Mouse (Mus musculus) NIH3T3 (cell line): ENCODE results near the gene Slc35a5.

Source experiments
- DNase-seq: peaks from one replicate; pipeline ENCODE4 v3.0.0-alpha.2; 2012; ENCODE audit warnings: low read depth

The Slc35a5 gene

DNA sequence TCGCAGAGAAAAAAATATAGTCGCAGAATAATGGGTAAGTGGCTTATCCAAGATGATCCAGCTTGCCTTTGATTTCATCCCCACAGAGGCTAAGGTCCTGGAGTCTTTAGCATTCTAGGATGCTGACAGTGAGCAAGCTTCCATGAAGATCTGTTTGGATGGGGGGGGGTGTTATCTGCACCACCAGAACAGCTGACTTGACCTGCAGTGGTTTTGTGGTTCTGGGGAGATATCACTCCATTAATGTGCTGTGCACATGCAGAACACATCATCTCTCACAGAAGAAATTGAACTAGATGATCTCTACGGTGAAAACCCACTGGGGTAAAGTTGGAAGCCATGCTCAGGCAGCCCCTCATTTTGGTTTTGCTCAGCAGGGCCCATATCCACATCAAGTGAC, 41.3 kb downstream of the Slc35a5 start:
- DNase-seq: no peak

DNA sequence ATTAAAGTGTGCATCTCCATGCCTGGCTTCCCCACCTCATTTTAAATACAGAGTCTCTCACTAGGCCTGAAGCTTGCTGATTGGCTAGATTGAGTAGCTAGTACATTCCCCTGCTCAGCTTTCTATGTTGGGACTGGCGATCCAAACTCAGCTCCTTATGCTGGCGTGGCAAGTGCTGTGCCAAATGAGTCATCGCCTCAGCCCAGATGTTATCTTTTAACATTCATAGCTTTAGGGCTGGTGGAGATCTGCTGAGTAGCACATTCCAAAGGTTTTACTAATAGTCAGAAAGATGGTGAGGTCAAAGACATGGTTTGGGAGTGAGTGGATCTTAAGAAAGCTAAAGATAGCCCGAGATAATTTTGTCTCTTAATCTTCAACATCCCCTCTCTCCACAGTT, 48.0 kb downstream of the Slc35a5 start:
- DNase-seq: peak; percentile 96

DNA sequence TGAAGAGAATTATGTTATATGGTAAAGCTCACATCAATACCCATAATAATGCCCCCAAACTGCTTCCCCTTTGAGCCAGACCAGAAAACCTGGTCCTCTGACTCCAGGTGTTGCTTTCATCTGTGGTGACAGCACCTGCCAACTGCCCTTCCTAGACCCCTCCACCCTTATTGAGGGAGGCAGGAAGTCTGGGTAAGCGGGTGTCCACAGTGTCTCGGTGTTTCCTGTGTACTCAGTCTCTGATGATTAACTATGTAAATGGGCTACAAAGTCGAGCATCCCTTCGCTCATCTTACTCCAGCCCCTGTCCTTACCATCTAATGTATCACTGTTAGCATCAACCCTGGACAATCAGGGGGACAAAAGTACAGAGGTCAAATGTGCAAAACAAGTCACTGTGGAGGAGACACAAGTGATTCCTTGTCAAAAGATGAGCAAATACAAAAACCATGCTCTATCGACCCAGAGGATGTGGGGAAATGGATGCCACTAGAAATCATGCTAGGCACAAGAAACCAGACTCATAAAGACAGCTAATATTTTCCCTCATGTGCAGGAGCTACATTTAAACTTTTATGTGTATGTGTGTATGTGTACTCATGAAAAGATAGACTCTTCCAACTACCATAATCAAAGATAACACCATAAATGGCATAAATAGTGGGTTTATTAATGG, 50.2 kb downstream of the Slc35a5 start:
- no peak for DNase-seq

DNA sequence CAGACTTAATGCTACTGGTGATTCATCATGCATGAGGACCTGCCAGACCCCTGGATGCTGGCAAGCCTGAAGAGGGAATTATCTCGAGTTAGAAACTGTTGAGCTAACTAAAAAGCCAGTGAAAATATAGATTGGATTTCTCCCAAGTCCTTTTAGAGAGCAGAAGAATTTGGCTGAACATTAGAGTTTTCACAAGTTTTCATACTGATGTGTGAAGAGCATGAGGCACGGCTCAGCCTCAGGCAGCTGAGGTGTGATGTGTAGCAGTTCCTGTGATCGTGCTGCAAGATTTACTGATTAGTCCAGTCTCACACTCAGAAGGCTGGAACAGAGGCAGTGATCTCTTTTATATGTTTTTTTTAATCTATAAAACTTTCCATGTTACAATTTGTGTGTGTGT, 53.5 kb downstream of the Slc35a5 start:
- no peak for DNase-seq

DNA sequence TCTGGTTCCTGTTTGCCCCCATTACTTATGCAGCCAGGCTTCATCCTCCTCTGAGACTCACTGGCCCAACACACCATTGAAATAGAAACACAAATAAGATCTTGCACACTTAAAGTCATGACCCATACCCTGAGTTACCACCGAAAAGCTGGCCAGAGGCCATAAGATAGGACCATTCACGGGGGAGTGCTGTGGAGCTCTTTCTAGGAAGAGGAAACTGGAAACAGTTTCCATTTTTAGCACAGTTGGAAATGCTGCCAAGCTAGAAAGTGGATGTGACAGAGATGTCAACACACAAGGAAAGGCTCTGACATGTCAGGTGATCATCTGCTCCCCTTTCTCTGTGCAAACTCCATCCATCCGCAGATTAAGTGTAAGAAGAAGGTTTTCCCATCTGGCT, 57.6 kb downstream of the Slc35a5 start:
- DNase-seq: no peak

DNA sequence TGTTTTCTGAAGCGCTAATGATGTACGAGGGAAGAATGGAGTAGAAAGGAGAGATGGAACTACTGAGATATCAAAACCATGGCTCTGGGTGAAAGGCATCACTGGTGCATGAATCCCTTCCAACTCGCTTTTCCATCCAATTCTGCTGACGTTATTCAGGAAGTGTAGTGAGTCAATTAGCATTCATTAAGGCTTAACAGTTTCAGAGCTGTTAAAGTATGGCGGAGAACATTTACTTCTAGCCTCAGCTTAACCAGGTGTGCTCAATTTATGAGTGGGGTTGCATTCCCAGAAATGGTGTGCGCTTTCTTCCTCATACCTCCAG, 59.7 kb downstream of the Slc35a5 start:
- no peak for DNase-seq

DNA sequence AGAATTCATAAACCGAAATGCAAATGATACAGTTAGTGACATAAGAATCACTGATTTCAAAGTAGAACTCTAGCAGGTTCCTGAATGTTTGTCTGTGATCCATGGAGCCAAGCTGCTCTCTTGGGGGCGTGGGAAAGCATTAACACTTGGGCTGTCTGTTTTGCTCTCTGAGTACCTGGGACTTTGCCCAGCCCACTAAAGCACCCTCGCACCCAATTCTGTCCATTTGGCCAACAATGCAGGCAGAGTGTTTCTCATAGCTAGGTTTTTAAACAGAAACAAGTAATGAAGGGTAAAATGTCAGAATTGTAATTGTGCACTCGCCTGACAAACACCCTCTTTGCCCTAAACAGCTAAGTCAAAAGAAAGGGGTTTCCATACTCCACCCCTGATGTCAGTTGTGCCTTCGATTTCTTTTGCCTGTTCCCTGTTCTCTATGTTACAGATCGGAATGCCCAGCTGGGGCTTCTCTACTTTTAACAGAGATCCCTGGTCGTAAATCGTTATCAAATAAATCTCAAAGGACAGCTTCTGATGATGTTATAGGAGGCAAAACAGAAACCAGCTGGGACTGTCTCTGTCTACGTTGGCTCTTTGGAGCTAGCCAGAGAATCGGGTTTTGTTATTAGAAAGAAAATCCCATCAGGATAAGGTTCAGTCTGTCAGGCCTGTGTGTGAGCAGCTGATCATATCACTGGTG, 60.2 kb downstream of the Slc35a5 start:
- DNase-seq: no peak

DNA sequence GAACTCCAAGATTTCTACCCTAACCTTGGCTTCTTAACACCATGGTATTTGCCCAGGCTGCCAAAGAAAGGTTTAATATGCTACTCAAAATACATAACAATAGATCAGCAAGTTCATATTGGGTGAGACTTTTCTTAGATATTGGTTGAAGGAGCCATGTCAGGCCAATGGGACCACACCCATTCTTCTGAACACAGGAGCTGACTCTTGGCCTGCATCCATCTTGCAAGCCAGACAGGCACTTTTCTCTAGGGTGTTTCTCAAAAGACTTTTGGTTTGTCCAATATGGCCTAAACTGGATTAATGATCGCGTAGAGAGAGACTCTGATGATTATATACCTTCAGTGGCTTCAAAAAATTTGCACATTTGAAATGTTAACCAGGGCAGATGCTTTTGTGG, 61.0 kb downstream of the Slc35a5 start:
- DNase-seq: peak; percentile 28

DNA sequence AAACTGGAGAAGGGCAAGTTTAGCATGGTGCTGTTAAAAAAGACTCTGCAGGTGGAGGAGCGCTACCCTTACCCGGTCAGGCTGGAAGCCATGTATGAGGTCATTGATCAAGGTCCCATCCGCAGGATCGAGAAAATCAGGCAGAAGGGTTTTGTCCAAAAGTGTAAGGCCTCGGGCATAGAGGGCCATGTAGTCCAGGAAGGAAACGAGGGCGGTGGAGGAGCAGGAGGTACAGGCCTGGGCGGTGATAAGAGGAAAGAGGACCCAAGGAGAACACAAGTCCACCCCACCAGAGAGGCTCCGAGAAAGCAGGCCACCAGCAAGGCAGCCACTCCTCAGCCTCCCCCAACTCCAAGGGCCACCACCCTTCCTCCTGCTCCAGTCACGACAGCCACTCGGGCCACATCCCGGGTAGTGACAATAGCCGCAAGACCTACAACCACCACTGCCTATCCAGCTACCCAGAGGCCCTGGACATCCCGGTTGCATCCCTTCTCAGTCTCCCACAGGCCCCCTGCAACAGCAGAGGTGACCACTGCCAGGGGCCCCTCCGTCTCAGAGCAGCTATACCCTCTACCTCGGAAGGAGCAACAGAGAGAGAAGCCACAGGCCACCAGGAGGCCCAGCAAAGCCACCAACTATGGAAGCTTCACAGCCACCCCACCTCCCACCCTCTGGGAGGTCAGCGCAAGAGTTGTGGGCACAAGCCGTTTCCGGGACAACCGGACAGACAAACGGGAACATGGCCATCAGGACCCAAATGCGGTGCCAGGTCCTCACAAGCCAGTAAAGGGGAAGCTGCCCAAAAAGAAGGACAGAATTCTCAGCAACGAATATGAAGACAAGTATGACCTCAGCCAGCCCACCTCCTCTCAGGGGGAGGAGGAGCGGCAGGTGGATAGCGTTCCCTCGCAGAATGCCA, 62.7 kb downstream of the Slc35a5 start:
- no peak for DNase-seq

DNA sequence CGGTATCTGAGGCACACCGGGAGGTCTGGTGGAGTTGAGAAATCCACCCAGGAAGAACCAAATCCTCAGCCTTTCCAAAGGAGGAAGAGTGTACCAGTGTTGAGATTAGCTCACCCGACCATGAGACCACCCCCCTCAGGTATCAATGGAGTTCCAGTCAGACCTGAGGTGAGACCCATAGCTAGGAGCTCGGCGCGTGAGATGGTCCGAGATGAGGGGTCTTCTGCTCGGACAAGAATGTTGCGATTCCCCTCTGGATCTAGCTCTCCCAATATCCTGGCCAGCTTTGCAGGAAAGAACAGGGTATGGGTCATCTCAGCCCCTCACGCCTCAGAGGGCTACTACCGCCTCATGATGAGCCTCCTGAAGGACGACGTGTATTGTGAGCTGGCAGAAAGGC, 63.5 kb downstream of the Slc35a5 start:
- no peak for DNase-seq

DNA sequence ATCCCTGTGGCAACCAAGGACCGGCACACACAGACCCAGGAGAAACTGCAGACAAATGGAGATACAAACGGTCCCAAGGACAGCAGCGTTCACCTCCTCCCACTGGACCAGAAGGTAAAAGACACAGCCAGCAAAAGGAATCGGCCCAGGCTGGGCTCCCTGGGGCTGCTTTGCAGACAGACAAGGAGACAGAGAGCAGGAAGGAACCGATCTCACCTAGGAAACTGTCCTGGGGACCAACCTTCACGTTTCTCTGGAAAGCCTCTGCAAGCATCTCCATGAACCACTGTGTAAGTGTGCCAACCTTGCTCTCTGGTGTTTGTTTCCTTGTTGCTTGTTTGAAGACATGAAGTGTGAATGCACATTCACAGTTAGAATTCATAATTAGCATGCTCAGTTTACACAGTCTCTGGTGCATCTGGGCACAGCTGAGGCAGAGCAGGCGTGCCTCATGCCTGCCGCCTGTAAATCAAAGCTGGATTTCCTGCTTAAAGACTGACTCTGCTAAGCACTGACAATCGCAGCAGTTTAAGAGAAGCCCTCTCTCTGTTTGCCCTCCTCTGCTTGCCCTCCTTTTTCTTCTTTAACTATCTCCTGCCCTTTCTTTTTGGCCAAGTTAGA, 64.3 kb downstream of the Slc35a5 start:
- DNase-seq: peak; percentile 56

DNA sequence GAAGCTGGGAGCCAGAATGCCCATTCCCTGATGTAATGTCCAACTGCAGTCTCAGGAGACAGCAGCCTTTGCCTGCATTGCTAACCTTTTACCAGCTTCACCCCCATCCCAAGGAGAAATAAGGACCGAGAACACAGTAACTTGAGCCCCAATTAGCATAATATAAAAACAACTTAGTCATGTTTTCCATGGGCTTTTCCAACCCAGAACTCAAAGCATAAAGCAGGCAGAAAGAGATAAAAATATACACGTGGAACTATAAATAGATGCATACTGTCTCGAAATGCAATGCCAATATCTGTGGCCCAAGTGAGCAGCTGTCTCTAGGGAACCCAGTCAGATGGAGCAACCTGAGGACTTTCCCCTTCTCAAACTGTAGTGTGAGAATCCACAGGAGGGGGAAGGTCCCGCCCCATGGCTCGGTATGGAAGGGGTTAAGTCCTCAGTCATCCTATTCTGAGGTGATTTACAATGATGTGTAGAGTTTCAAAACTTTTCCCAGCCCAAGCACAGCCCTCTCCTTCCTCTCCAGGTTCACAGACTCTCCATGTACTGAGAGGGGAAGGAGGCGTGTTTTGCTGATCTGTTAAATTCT, 65.3 kb downstream of the Slc35a5 start, which contains the start of gene Ccdc80:
Ccdc80 (plus strand) TSS at position 266 of the 595 bp plus-strand sequence.
- DNase-seq: peak; percentile 88

DNA sequence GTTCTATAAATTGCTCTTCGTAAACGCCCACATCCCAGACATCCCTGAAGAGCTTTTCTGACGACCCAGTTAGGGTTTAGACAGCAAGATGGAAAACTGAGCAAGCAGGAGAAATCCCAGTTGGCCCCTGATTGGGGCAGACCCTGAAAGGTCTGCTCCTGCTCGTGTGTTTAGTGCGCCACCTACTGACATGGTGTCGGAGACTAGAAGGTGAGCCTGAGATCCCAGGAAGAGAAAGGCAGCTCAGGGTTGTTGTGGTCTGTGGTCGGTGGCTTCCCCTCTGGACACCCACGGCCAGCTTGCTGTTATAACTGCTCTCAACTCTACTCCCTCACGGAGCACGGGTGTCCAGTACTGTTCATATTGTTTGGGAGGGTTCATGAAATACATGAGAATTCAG, 68.5 kb downstream of the Slc35a5 start:
- DNase-seq: peak; percentile 90
